8 mouse cellular contexts compared by ENCODE assay signal in genomic region chr11:117781993-117782704, GRCm38 (mm10). TPM values are rescaled to one million over a fixed set of nuclear protein-coding genes. Genes with fewer than 3 reads are reported as not detected.
A peak's percentile ranks its signal among the peaks of the same experiment; 100 is the strongest.
DNase-seq lines count a peak whose midpoint lies in the region; ATAC-seq and TF ChIP-seq lines count a peak whose summit lies in the region.

TSS of gene Tmc8 (plus strand) at chr11:117782076.
TSS of gene Tmc6 (minus strand) at chr11:117782198.

- H3K27me3 ChIP-seq in heart, embryonic 10.5 days (ENCODE audit: insufficient read depth, poor library complexity, severe bottlenecking), result peaks cover 42% of the 10 kb centered on the region
- H3K27me3 ChIP-seq in kidney, embryonic 16.5 days (ENCODE audit: insufficient read depth, low read length), result no peaks in the 10 kb centered on the region

- H3K4me3 ChIP-seq in bone marrow, adult 2 months (replicated peaks; ENCODE audit: control insufficient read depth, low read depth, low read length), result peak within 1 kb of the TSS; percentile 91
- H3K4me3 ChIP-seq in heart, embryonic 10.5 days, result peak within 1 kb of the TSS; percentile 79
- peak within 1 kb of the TSS; percentile 65 for H3K4me3 ChIP-seq in kidney, embryonic 16.5 days (ENCODE audit: low read length)

- H3K9me3 ChIP-seq in heart, embryonic 10.5 days, result no peaks in the 10 kb centered on the region
- no peaks in the 10 kb centered on the region for H3K9me3 ChIP-seq in kidney, embryonic 16.5 days (ENCODE audit: low read length)

- DNase-seq in A20 (ENCODE audit: low read depth, low spot score), result peak; percentile 92
- DNase-seq in heart, embryonic 10.5 days (ENCODE audit: low spot score), result peak; percentile 85
- DNase-seq in lung, postnatal 25 days (ENCODE audit: low spot score), result peak; percentile 59
- peak; percentile 69 to 75 for DNase-seq in spleen, postnatal 14 days (ENCODE audit: low spot score in 2 of 2)
- DNase-seq in ovary, postnatal 14 days (ENCODE audit: low spot score), result no peak
- DNase-seq in Muller cell, postnatal 12 days (ENCODE audit: inconsistent ontology term), result no peak

- peak within 1 kb of the TSS; percentile 93 for H3K27ac ChIP-seq in bone marrow, adult 2 months (ENCODE audit: control insufficient read depth, insufficient read depth, low read depth, low read length, poor library complexity)
- peak within 1 kb of the TSS; percentile 93 for H3K27ac ChIP-seq in heart, embryonic 10.5 days
- H3K27ac ChIP-seq in kidney, embryonic 16.5 days (ENCODE audit: low read length), result peak within 1 kb of the TSS; percentile 89

- no peak for TF ChIP-seq CTCF in bone marrow, adult 2 months (IDR thresholded peaks at IDR 0.05; ENCODE audit: control insufficient read depth, insufficient read depth, low read length)

- WGBS in bone marrow, adult 2 months, result under 1% methylated on average over 24 of the region's 24 CpGs
- 25% methylated on average over 24 of the region's 24 CpGs for WGBS in heart, embryonic 10.5 days
- WGBS in kidney, embryonic 16.5 days, result 49% methylated on average over 24 of the region's 24 CpGs

- H3K4me2 ChIP-seq in kidney, embryonic 16.5 days (replicated peaks; ENCODE audit: low read depth, low read length), result peak within 1 kb of the TSS; percentile 97

- ATAC-seq in kidney, embryonic 16.5 days (ENCODE audit: low FRiP score, low TSS enrichment), result no peak

- H3K9ac ChIP-seq in kidney, embryonic 16.5 days (replicated peaks; ENCODE audit: low read length), result peak within 1 kb of the TSS; percentile 70

- H3K4me1 ChIP-seq in bone marrow, adult 2 months (ENCODE audit: control insufficient read depth, insufficient read depth, low read length), result peaks cover 2% of the 10 kb centered on the region; the same call in 1 of the 2 replicates
- peaks cover 63% of the 10 kb centered on the region for H3K4me1 ChIP-seq in heart, embryonic 10.5 days
- H3K4me1 ChIP-seq in kidney, embryonic 16.5 days (ENCODE audit: insufficient read depth, low read length), result peaks cover 46% of the 10 kb centered on the region

- peak; percentile 92; the same call in 1 of the 2 replicates for TF ChIP-seq POLR2A in bone marrow, adult 2 months (IDR thresholded peaks at IDR 0.05; ENCODE audit: borderline replicate concordance, control insufficient read depth, low read depth, low read length)

- H3K36me3 ChIP-seq in heart, embryonic 10.5 days, result peaks cover 15% of the 10 kb centered on the region
- no peaks in the 10 kb centered on the region for H3K36me3 ChIP-seq in kidney, embryonic 16.5 days (ENCODE audit: insufficient read depth, low read length)

RNA-seq across cellular contexts. Expression of gene Tmc8, which starts in this region (rescaled TPM):
- 32.6 and 51.1 TPM in 2 replicates for polyA plus RNA-seq in bone marrow, adult 2 months (2011; ENCODE audit: insufficient read depth, insufficient read length, low replicate concordance, missing spikeins)
- 3.7 and 3.9 TPM in 2 replicates for polyA plus RNA-seq in heart, embryonic 10.5 days (2016; fragmentation: Nextera tagmentation; extraction: Ambion mirVana)
- polyA plus RNA-seq in kidney, embryonic 16.5 days (2015; fragmentation: Nextera tagmentation; extraction: Ambion mirVana), result 3.6 TPM in 2 replicates

RNA-seq across cellular contexts. Expression of gene Tmc6, which starts in this region (rescaled TPM):
- 129 and 194 TPM in 2 replicates for polyA plus RNA-seq in bone marrow, adult 2 months (2011; ENCODE audit: insufficient read depth, insufficient read length, low replicate concordance, missing spikeins)
- 30.6 and 33.3 TPM in 2 replicates for polyA plus RNA-seq in heart, embryonic 10.5 days (2016; fragmentation: Nextera tagmentation; extraction: Ambion mirVana)
- polyA plus RNA-seq in kidney, embryonic 16.5 days (2015; fragmentation: Nextera tagmentation; extraction: Ambion mirVana), result 47.9 and 50.5 TPM in 2 replicates

Comparison
In these comparisons a context has a peak if more than half of its experiments do, and no peak if none do; other contexts are left out.
1. DNase-seq: peak in A20 (single experiment), heart, embryonic 10.5 days (single experiment), lung, postnatal 25 days (single experiment) and spleen, postnatal 14 days (2 of 2); none in ovary, postnatal 14 days (single experiment) and Muller cell, postnatal 12 days (single experiment).
2. Peak in every context shown above with its lines, with median percentiles within 50 percentile points of each other: H3K27ac ChIP-seq and H3K4me3 ChIP-seq.